ENCODE assay signal across 24 mouse cellular contexts in genomic region chr2:144949232-144949631, GRCm38 (mm10).
DNase-seq lines count a peak whose midpoint lies in the region; ATAC-seq and TF ChIP-seq lines count a peak whose summit lies in the region.
"Had no signal": no experiment of that assay in that cellular context is flagged by ENCODE, and none has a peak within 500 bp of the region (broad histone marks: within the 10 kb centered on the region; RNA-seq: fewer than 3 reads in every experiment).

No protein-coding gene starts in this region.

- no peak for TF ChIP-seq CTCF in kidney, adult 2 months (conservative IDR thresholded peaks at IDR 0.05; ENCODE audit: insufficient read depth, insufficient read length, low read depth, low read length)
- TF ChIP-seq CTCF in lung, embryonic 14.5 days (IDR thresholded peaks at IDR 0.05; ENCODE audit: low read depth) = no peak
- TF ChIP-seq CTCF in cerebellum, adult 2 months (IDR thresholded peaks at IDR 0.05; ENCODE audit: borderline replicate concordance, insufficient read depth, low read depth, low read length) = no peak

- H3K27ac ChIP-seq in kidney, adult 2 months (ENCODE audit: insufficient read depth, low read depth, low read length) = no peak overlapping the region
- no peak overlapping the region for H3K27ac ChIP-seq in kidney, embryonic 16.5 days (ENCODE audit: low read length)
- no peak overlapping the region for H3K27ac ChIP-seq in lung, embryonic 14.5 days (ENCODE audit: low read depth)
- no peak overlapping the region for H3K27ac ChIP-seq in embryonic facial prominence, embryonic 10.5 days (replicated peaks)
- no peak overlapping the region for H3K27ac ChIP-seq in cerebellum, adult 2 months (ENCODE audit: insufficient read depth, low read length)
- H3K27ac ChIP-seq: forebrain, embryonic 10.5 days; gastrocnemius, adult 2 months; heart, embryonic 10.5 days; hindbrain, embryonic 12.5 days; layer of hippocampus, adult 2 months; midbrain, embryonic 13.5 days; neural tube, embryonic 13.5 days had no signal

- no peaks in the 10 kb centered on the region for H3K4me1 ChIP-seq in kidney, adult 2 months (ENCODE audit: control insufficient read depth, insufficient read depth, low read length)
- no peaks in the 10 kb centered on the region for H3K4me1 ChIP-seq in kidney, embryonic 16.5 days (ENCODE audit: insufficient read depth, low read length)
- no peaks in the 10 kb centered on the region for H3K4me1 ChIP-seq in lung, embryonic 14.5 days (ENCODE audit: insufficient read depth)
- H3K4me1 ChIP-seq in embryonic facial prominence, embryonic 10.5 days = no peaks in the 10 kb centered on the region
- no peaks in the 10 kb centered on the region for H3K4me1 ChIP-seq in cerebellum, adult 2 months (ENCODE audit: control insufficient read depth, insufficient read depth, low read length)
- H3K4me1 ChIP-seq: forebrain, embryonic 10.5 days; heart, embryonic 10.5 days; hindbrain, embryonic 12.5 days; midbrain, embryonic 13.5 days; neural tube, embryonic 13.5 days had no signal

- DNase-seq in kidney, adult 2 months = peak; percentile 2
- DNase-seq in lung, embryonic 14.5 days = peak; percentile 6
- DNase-seq in lung, postnatal 25 days (ENCODE audit: low spot score) = no peak
- peak; percentile 9 for DNase-seq in adrenal gland, postnatal 10 days
- peak; percentile 21 for DNase-seq in ovary, postnatal 14 days (ENCODE audit: low spot score)
- no peak for DNase-seq in embryonic facial prominence, embryonic 10.5 days (ENCODE audit: low spot score)
- DNase-seq in cerebellum, adult 2 months = no peak
- DNase-seq: cerebellum, adult 11-12 months; cerebellum, postnatal 25 days; gastrocnemius, adult 2 months; heart, postnatal 14 days; layer of hippocampus, postnatal 36 days; liver; lung, postnatal 10 days; right cerebral cortex, postnatal 25 days; thymus, postnatal 25 days had no signal

- TF ChIP-seq POLR2A in kidney, adult 2 months (IDR thresholded peaks at IDR 0.05; ENCODE audit: low read depth, low read length) = no peak
- TF ChIP-seq POLR2A in cerebellum, adult 2 months (IDR thresholded peaks at IDR 0.05; ENCODE audit: borderline replicate concordance, insufficient read depth, low read length) = no peak

- no peak for ATAC-seq in kidney, embryonic 16.5 days (ENCODE audit: low FRiP score, low TSS enrichment)
- no peak for ATAC-seq in lung, embryonic 14.5 days (ENCODE audit: insufficient read depth)
- ATAC-seq: midbrain, embryonic 13.5 days had no signal

- no peak overlapping the region for H3K9ac ChIP-seq in kidney, embryonic 16.5 days (replicated peaks; ENCODE audit: low read length)
- no peak overlapping the region for H3K9ac ChIP-seq in lung, embryonic 14.5 days
- H3K9ac ChIP-seq: hindbrain, embryonic 12.5 days; midbrain, embryonic 13.5 days; neural tube, embryonic 13.5 days had no signal

- H3K27me3 ChIP-seq in kidney, adult 2 months (replicated peaks; ENCODE audit: control insufficient read depth, insufficient read depth, low read length) = no peaks in the 10 kb centered on the region
- H3K27me3 ChIP-seq in kidney, embryonic 16.5 days (ENCODE audit: insufficient read depth, low read length) = no peaks in the 10 kb centered on the region
- no peaks in the 10 kb centered on the region for H3K27me3 ChIP-seq in lung, embryonic 14.5 days (ENCODE audit: insufficient read depth, low read length)
- H3K27me3 ChIP-seq in embryonic facial prominence, embryonic 10.5 days (replicated peaks; ENCODE audit: low read depth, poor library complexity, severe bottlenecking) = no peaks in the 10 kb centered on the region
- no peaks in the 10 kb centered on the region for H3K27me3 ChIP-seq in cerebellum, adult 2 months (ENCODE audit: control insufficient read depth, insufficient read depth, low read length)
- H3K27me3 ChIP-seq: hindbrain, embryonic 12.5 days; midbrain, embryonic 13.5 days; neural tube, embryonic 13.5 days had no signal

- H3K9me3 ChIP-seq in kidney, embryonic 16.5 days (ENCODE audit: low read length) = no peaks in the 10 kb centered on the region
- H3K9me3 ChIP-seq in lung, embryonic 14.5 days (ENCODE audit: low read depth, low read length) = no peaks in the 10 kb centered on the region
- no peaks in the 10 kb centered on the region for H3K9me3 ChIP-seq in embryonic facial prominence, embryonic 10.5 days
- H3K9me3 ChIP-seq: forebrain, embryonic 10.5 days; heart, embryonic 10.5 days; hindbrain, embryonic 12.5 days; midbrain, embryonic 13.5 days had no signal

- no peak overlapping the region for H3K4me3 ChIP-seq in kidney, adult 2 months (ENCODE audit: insufficient read depth, low read depth, low read length)
- no peak overlapping the region for H3K4me3 ChIP-seq in kidney, embryonic 16.5 days (ENCODE audit: low read length)
- no peak overlapping the region for H3K4me3 ChIP-seq in lung, embryonic 14.5 days (ENCODE audit: low read depth, low read length)
- H3K4me3 ChIP-seq in embryonic facial prominence, embryonic 10.5 days = no peak overlapping the region
- no peak overlapping the region for H3K4me3 ChIP-seq in cerebellum, adult 2 months (replicated peaks; ENCODE audit: insufficient read depth, low read depth, low read length)
- H3K4me3 ChIP-seq: forebrain, embryonic 10.5 days; gastrocnemius, adult 2 months; heart, embryonic 10.5 days; hindbrain, embryonic 12.5 days; layer of hippocampus, adult 2 months; midbrain, embryonic 13.5 days; neural tube, embryonic 13.5 days had no signal

- 19% methylated on average over 2 of the region's 2 CpGs for WGBS in kidney, adult 2 months
- 23% methylated on average over 2 of the region's 2 CpGs for WGBS in kidney, embryonic 16.5 days
- 40% methylated on average over 2 of the region's 2 CpGs for WGBS in lung, embryonic 14.5 days
- 77% methylated on average over 2 of the region's 2 CpGs for WGBS in embryonic facial prominence, embryonic 10.5 days
- WGBS in cerebellum, adult 2 months = 49% methylated on average over 2 of the region's 2 CpGs

- H3K36me3 ChIP-seq in kidney, adult 2 months (ENCODE audit: control insufficient read depth, insufficient read depth, low read length) = no peaks in the 10 kb centered on the region
- H3K36me3 ChIP-seq in kidney, embryonic 16.5 days (ENCODE audit: insufficient read depth, low read length) = no peaks in the 10 kb centered on the region
- no peaks in the 10 kb centered on the region for H3K36me3 ChIP-seq in lung, embryonic 14.5 days (ENCODE audit: insufficient read depth)
- H3K36me3 ChIP-seq in embryonic facial prominence, embryonic 10.5 days (replicated peaks) = no peaks in the 10 kb centered on the region
- H3K36me3 ChIP-seq: forebrain, embryonic 10.5 days; G1E; heart, embryonic 10.5 days; hindbrain, embryonic 12.5 days; midbrain, embryonic 13.5 days; neural tube, embryonic 13.5 days had no signal

- H3K4me2 ChIP-seq in kidney, embryonic 16.5 days (replicated peaks; ENCODE audit: low read depth, low read length) = no peak overlapping the region
- no peak overlapping the region for H3K4me2 ChIP-seq in lung, embryonic 14.5 days
- H3K4me2 ChIP-seq: hindbrain, embryonic 12.5 days; midbrain, embryonic 13.5 days; neural tube, embryonic 13.5 days had no signal

Comparison
In these comparisons a context has a peak if more than half of its experiments do, and no peak if none do; other contexts are left out.
1. DNase-seq: peak in kidney, adult 2 months (single experiment), lung, embryonic 14.5 days (single experiment), adrenal gland, postnatal 10 days (single experiment) and ovary, postnatal 14 days (single experiment); none in lung, postnatal 25 days (single experiment), embryonic facial prominence, embryonic 10.5 days (single experiment) and cerebellum, adult 2 months (0 of 2).